Mouse (Mus musculus): ENCODE data around the gene Dhdh. TPM values are rescaled to one million over a fixed set of nuclear protein-coding genes. Genes with fewer than 3 reads are reported as not detected.
"Not testable (repeated sequence)": the region's sequence is repeated elsewhere in the genome, so short reads cannot be mapped to it uniquely, and the experiment has no call there.

Gene Dhdh
- polyA plus RNA-seq, 1 experiment from 2014 or later: 3.4 TPM

DNA sequence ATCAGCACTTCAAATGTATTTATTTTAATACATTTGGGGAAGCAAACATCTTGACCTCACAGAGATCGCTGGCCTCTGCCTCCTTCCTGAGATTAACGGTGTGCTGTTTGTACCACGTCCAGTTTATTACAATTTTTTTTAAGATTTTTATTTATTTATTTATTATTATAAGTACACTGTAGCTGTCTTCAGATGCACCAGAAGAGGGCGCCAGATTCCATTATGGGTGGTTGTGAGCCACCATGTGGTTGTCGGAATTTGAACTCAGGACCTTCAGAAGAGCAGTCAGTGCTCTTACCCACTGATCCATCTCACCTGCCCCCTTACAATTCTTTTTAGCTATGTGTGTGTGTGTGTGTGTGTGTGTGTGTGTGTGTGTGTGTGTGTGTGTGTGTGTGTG lies 28.2 kb upstream of the Dhdh start:
- not testable (repeated sequence) for H3K27ac ChIP-seq (ENCODE audit: low read length); H3K27me3 ChIP-seq (ENCODE audit: control insufficient read depth, insufficient read depth, low read length); H3K9me3 ChIP-seq (replicated peaks; ENCODE audit: control insufficient read depth, low read length); ATAC-seq (replicated peaks; ENCODE audit: extremely low read depth, insufficient read depth, low FRiP score); H3K36me3 ChIP-seq (ENCODE audit: control insufficient read depth, insufficient read depth); H3K4me2 ChIP-seq (ENCODE audit: low read depth, low read length); H3K4me3 ChIP-seq (ENCODE audit: low read length); H3K4me1 ChIP-seq (ENCODE audit: control insufficient read depth, insufficient read depth, low read length); H3K9ac ChIP-seq (ENCODE audit: low read length)
- WGBS: 64% methylated on average over 5 of the region's 5 CpGs

DNA sequence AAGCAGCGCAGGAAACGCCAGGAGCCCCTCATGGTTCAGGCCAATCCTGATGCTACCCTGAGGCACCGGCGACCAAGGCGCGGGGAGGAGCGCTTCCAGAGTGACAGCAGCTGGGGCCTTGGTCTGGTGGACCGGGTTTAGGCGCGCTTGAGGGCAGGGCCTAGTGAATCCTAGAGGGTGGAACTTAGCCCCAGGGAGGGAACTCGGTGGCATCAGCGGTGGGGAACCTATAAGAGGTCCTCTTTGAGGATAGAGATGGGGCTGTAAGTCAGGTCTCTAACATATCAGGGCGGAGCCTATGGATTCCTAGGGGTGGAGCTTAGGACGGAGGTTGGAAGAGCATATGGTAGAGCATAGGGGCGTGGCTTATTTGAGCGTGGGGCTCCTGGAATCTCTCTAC lies 26.8 kb upstream of the Dhdh start:
- no peaks in the 10 kb centered on the region for H3K36me3 ChIP-seq (ENCODE audit: control insufficient read depth, insufficient read depth)
- no peaks in the 10 kb centered on the region for H3K27me3 ChIP-seq (ENCODE audit: control insufficient read depth, insufficient read depth, low read length)
- no peak overlapping the region for H3K9ac ChIP-seq (ENCODE audit: low read length)
- H3K4me2 ChIP-seq (ENCODE audit: low read depth, low read length): 0 out of 2 replicates have a peak overlapping the region, but pooled peaks have one; percentile 11
- no peak overlapping the region for H3K4me3 ChIP-seq (ENCODE audit: low read length)
- no peaks in the 10 kb centered on the region for H3K9me3 ChIP-seq (replicated peaks; ENCODE audit: control insufficient read depth, low read length)
- ATAC-seq (replicated peaks; ENCODE audit: extremely low read depth, insufficient read depth, low FRiP score): peak; percentile 44
- H3K27ac ChIP-seq (ENCODE audit: low read length): no peak overlapping the region
- WGBS: 27% methylated on average over 16 of the region's 16 CpGs
- H3K4me1 ChIP-seq (ENCODE audit: control insufficient read depth, insufficient read depth, low read length): no peaks in the 10 kb centered on the region; the same call in 1 of the 2 replicates

DNA sequence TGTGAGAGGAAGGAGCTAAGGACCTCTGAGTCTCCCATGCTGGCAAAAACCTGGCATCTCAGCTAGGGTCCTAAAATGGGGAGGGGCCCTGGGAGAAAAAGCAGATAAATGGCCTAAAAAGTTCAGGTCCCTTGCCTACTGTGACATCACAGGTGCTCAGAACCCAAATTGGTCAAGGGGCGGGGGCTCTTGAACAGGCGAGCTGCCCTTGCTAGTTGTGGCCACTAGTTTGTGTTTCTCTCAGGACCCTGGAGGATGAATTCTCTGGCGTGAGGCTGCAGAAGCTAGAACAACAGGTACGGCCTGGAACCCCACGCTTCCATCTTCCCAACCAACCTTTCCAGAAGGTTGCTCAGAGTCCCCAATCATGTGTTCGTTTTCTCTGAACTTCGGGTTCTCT lies 25.8 kb upstream of the Dhdh start:
- Histone ChIP-seq H3K4me1 (ENCODE audit: control insufficient read depth, insufficient read depth, low read length) (peaks cover 2% of the 10 kb centered on the region), H3K4me2 (ENCODE audit: low read depth, low read length) (no peak overlapping the region), H3K4me3 (ENCODE audit: low read length) (no peak overlapping the region), H3K36me3 (ENCODE audit: control insufficient read depth, insufficient read depth) (no peaks in the 10 kb centered on the region), H3K27ac (ENCODE audit: low read length) (no peak overlapping the region), H3K27me3 (ENCODE audit: control insufficient read depth, insufficient read depth, low read length) (no peaks in the 10 kb centered on the region), H3K9ac (ENCODE audit: low read length) (no peak overlapping the region), H3K9me3 (replicated peaks; ENCODE audit: control insufficient read depth, low read length) (no peaks in the 10 kb centered on the region)
- 87% methylated on average over 7 of the region's 7 CpGs for WGBS
- ATAC-seq (replicated peaks; ENCODE audit: extremely low read depth, insufficient read depth, low FRiP score): no peak

DNA sequence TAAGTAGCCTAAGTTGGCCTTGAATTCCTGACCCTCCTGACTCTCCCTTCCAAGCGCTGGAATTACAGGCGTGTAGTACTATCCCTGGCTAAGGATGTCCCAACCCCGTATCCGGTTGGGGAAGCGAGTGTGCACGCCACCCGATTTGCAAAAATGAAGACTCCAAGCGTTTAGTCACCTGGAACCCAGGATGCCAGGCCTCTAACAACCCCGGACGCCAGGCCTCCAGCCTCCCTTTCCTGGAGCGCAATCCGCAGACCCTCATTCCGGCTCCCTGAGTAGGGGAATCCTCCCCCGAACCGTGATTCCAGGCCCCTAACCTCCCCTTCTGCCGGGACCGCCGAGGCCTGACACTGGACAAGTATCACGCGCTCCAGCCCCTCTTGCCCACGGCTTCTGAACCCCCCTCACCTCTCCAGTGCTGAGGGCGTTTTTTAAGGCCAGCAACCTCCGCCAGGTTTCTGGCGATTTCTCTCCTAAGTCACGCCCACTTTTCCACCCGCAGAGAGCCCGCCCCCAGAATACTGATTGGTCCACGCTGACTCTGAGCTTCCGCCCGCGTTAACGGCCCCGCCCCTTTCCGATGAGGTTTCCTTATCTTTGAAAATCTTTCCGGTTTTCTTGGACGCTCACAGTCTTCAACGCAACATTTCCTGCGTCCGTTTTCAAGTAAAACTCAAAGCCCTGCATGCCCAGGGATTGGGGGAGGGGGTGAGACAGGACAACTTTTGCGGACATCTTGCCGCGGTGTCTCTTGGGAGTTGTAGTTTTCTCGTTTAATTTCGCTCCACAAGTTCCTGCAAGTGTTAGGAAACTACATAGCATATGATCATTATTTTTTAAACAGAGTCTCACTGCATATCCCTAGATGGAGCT lies 21.5 kb upstream of the Dhdh start, which contains the start of gene Nucb1:
Nucb1 (minus strand) TSS at position 495 of the 876 bp plus-strand sequence.
- Histone ChIP-seq H3K27me3 (ENCODE audit: control insufficient read depth, insufficient read depth, low read length) (no peaks in the 10 kb centered on the region), H3K9me3 (replicated peaks; ENCODE audit: control insufficient read depth, low read length) (no peaks in the 10 kb centered on the region), H3K27ac (ENCODE audit: low read length) (peak within 1 kb of the TSS; percentile 86), H3K9ac (ENCODE audit: low read length) (peak within 1 kb of the TSS; percentile 94), H3K4me1 (ENCODE audit: control insufficient read depth, insufficient read depth, low read length) (peaks cover 12% of the 10 kb centered on the region), H3K4me3 (ENCODE audit: low read length) (peak within 1 kb of the TSS; percentile 91), H3K36me3 (ENCODE audit: control insufficient read depth, insufficient read depth) (no peaks in the 10 kb centered on the region), H3K4me2 (ENCODE audit: low read depth, low read length) (peak within 1 kb of the TSS; percentile 83)
- WGBS: under 1% methylated on average over 44 of the region's 44 CpGs
- peak; percentile 91 for ATAC-seq (replicated peaks; ENCODE audit: extremely low read depth, insufficient read depth, low FRiP score)

DNA sequence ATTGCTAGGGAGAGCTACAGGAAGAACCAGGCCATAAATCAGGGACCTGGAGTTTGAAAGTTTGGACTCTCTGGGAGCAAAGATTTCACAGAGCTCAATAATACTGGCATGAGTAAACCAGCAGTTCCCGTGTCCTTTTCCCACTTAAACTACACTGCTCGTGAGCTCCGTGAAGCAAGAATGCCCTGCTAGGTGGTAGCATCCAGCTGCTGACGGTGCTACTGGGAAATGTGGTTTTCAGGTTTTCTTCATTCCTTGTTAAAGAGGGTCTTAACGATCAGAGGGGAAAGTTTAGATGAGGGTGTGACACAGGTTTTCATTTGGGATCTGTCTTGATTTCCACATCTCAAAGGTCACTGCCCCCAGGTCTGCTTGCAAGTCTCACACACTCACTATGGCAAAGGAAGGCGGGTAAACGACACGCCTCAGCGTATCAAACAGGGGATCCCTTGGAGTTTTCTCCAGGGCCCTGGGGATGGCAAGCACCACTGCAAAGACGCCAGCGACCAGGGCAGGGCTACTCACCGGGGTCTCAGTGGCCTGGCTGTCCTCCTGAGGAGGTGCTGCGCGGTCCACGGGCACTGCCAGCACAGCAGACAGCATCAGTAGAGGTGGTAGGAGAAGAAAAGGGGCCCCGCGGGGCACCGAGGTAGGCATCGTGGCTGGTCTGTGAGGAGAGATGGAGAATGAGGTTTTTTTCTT lies 20.7 kb upstream of the Dhdh start:
- WGBS: 30% methylated on average over 19 of the region's 19 CpGs
- 0 out of 2 replicates have a peak, but pooled peaks have one; percentile 3 for ATAC-seq (replicated peaks; ENCODE audit: extremely low read depth, insufficient read depth, low FRiP score)
- Histone ChIP-seq H3K36me3 (ENCODE audit: control insufficient read depth, insufficient read depth) (no peaks in the 10 kb centered on the region), H3K4me3 (ENCODE audit: low read length) (peak overlapping the region; percentile 91), H3K4me2 (ENCODE audit: low read depth, low read length) (peak overlapping the region; percentile 83), H3K27me3 (ENCODE audit: control insufficient read depth, insufficient read depth, low read length) (no peaks in the 10 kb centered on the region), H3K4me1 (ENCODE audit: control insufficient read depth, insufficient read depth, low read length) (peaks cover 12% of the 10 kb centered on the region), H3K27ac (ENCODE audit: low read length) (peak overlapping the region; percentile 86), H3K9me3 (replicated peaks; ENCODE audit: control insufficient read depth, low read length) (no peaks in the 10 kb centered on the region), H3K9ac (ENCODE audit: low read length) (peak overlapping the region; percentile 94)

DNA sequence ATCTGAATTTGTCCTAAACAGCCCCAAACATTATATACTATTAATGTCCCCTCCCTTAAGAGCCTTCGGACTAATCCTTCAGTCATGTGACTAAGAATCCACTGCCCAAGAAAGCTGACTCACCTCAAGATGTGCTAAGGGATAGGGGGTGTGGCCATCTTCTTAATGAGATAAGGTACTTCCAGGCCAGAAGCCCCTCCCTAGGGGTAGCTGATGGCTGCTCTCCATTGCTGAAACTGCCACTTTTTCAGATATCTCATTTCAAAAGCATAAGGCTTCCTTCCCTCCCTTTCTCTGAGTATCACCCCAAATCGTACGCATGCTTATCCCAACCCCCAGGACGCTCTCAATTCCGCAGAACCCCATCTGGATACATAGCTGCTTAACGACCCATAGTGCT lies 20.0 kb upstream of the Dhdh start:
- ATAC-seq (replicated peaks; ENCODE audit: extremely low read depth, insufficient read depth, low FRiP score): no peak
- 84% methylated on average over 6 of the region's 6 CpGs for WGBS
- Histone ChIP-seq H3K4me2 (ENCODE audit: low read depth, low read length) (peak overlapping the region; percentile 83; the same call in 1 of the 2 replicates), H3K27ac (ENCODE audit: low read length) (no peak overlapping the region), H3K9ac (ENCODE audit: low read length) (no peak overlapping the region), H3K4me1 (ENCODE audit: control insufficient read depth, insufficient read depth, low read length) (peaks cover 12% of the 10 kb centered on the region), H3K9me3 (replicated peaks; ENCODE audit: control insufficient read depth, low read length) (no peaks in the 10 kb centered on the region), H3K27me3 (ENCODE audit: control insufficient read depth, insufficient read depth, low read length) (no peaks in the 10 kb centered on the region), H3K4me3 (ENCODE audit: low read length) (peak overlapping the region; percentile 4; the same call in 1 of the 2 replicates), H3K36me3 (ENCODE audit: control insufficient read depth, insufficient read depth) (no peaks in the 10 kb centered on the region)

DNA sequence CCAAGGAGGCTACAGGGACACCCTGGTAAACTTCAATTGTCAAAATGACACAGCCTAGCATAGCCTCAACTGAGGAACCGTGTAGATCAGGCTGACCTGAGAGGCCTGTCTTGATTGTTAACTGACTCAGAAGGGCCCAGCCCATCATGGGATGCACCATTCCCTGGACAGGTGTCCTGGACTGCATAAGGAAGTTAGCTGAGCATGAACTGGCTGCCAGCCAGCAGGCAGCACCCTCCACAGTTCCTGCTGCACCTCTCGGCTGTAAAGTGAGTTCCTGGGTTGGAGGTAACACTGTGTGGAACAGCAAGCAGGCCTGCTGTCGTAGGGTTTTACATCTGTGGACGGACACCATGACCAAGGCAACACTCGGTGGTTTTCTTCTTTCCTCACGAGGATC lies 19.0 kb upstream of the Dhdh start:
- Histone ChIP-seq H3K4me2 (ENCODE audit: low read depth, low read length) (no peak overlapping the region), H3K9me3 (replicated peaks; ENCODE audit: control insufficient read depth, low read length) (no peaks in the 10 kb centered on the region), H3K4me3 (ENCODE audit: low read length) (no peak overlapping the region), H3K27me3 (ENCODE audit: control insufficient read depth, insufficient read depth, low read length) (no peaks in the 10 kb centered on the region), H3K36me3 (ENCODE audit: control insufficient read depth, insufficient read depth) (no peaks in the 10 kb centered on the region), H3K27ac (ENCODE audit: low read length) (no peak overlapping the region), H3K9ac (ENCODE audit: low read length) (no peak overlapping the region), H3K4me1 (ENCODE audit: control insufficient read depth, insufficient read depth, low read length) (peaks cover 12% of the 10 kb centered on the region)
- WGBS: 81% methylated on average over 6 of the region's 6 CpGs
- no peak for ATAC-seq (replicated peaks; ENCODE audit: extremely low read depth, insufficient read depth, low FRiP score)

DNA sequence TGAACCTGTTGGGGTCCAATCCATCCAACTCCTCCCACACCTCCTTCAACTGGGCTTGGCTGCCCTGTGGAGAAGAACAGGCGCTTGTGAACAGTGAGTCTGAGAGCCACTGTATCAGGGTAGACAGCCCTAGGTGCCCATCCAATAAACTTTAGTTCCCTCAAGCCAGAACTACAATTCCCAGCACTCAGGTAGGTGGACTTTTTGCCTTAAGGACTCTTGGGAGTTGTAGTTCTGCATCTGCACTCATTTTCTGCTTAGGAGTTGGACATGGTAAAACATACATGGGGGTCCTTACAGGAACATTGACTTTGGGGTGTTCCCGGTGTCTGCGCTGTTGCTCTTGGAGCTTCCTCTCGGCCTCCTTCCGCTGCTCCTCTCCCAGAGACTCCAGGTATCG lies 9.8 kb upstream of the Dhdh start:
- H3K4me1 ChIP-seq (ENCODE audit: control insufficient read depth, insufficient read depth, low read length): no peaks in the 10 kb centered on the region
- WGBS: 95% methylated on average over 6 of the region's 6 CpGs
- H3K9me3 ChIP-seq (replicated peaks; ENCODE audit: control insufficient read depth, low read length): no peaks in the 10 kb centered on the region
- ATAC-seq (replicated peaks; ENCODE audit: extremely low read depth, insufficient read depth, low FRiP score): no peak
- H3K4me3 ChIP-seq (ENCODE audit: low read length): no peak overlapping the region
- H3K9ac ChIP-seq (ENCODE audit: low read length): no peak overlapping the region
- no peak overlapping the region for H3K27ac ChIP-seq (ENCODE audit: low read length)
- H3K36me3 ChIP-seq (ENCODE audit: control insufficient read depth, insufficient read depth): peaks cover 33% of the 10 kb centered on the region
- no peak overlapping the region for H3K4me2 ChIP-seq (ENCODE audit: low read depth, low read length)
- no peaks in the 10 kb centered on the region for H3K27me3 ChIP-seq (ENCODE audit: control insufficient read depth, insufficient read depth, low read length)

DNA sequence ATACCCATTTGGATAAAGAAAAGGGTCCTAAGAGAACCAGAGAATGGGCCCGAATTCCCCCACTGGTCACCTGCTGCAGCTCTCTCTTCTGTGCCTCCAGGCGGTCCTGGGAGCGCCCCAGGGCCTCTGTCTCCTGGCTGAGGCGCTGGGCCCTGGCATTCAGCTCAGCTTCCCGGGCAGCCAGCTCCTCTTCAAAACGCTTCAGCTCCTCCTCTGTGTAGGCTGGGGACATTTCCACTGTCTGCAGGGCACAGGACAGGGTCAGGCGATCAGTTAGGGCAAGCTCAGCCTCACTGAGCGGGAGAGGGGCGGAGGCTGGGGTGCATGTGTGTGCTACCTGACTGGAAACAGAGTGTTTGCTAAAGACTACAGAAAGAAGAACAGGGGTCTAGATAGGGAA lies 5.9 kb upstream of the Dhdh start:
- Histone ChIP-seq H3K27ac (ENCODE audit: low read length) (no peak overlapping the region), H3K4me1 (ENCODE audit: control insufficient read depth, insufficient read depth, low read length) (peaks cover 5% of the 10 kb centered on the region; the same call in 1 of the 2 replicates), H3K4me3 (ENCODE audit: low read length) (no peak overlapping the region), H3K36me3 (ENCODE audit: control insufficient read depth, insufficient read depth) (peaks cover 33% of the 10 kb centered on the region), H3K27me3 (ENCODE audit: control insufficient read depth, insufficient read depth, low read length) (no peaks in the 10 kb centered on the region), H3K4me2 (ENCODE audit: low read depth, low read length) (no peak overlapping the region), H3K9me3 (replicated peaks; ENCODE audit: control insufficient read depth, low read length) (no peaks in the 10 kb centered on the region), H3K9ac (ENCODE audit: low read length) (no peak overlapping the region)
- WGBS: 85% methylated on average over 9 of the region's 9 CpGs
- no peak for ATAC-seq (replicated peaks; ENCODE audit: extremely low read depth, insufficient read depth, low FRiP score)
